Mouse (Mus musculus) forebrain, embryonic 11.5 days (tissue): Measurements from ENCODE around the gene Col4a3. TPM values are rescaled to one million over a fixed set of nuclear protein-coding genes. Genes with fewer than 3 reads are reported as not detected.
A peak's percentile ranks its signal among the peaks of the same experiment; 100 is the strongest.

Experiments
- ATAC-seq: fragments of 200-750 bp; cut with Nextera tagmentation; replicated peaks from 2 replicates; pipeline ENCODE4 v1.8.0; 2017; ENCODE audit warnings: moderate TSS enrichment; ENCODE audit not compliant: low FRiP score
- DNase-seq: peaks from one replicate; pipeline ENCODE4 v3.0.0-alpha.2; 2017; ENCODE audit warnings: low spot score
- H3K27ac ChIP-seq: fragments of 300-500 bp; sonication (generic); 2 replicates; pipeline ENCODE4 v1.5.1; 2014; ENCODE audit warnings: low read depth, low read length
- H3K27me3 ChIP-seq: fragments of 300-500 bp; sonication (generic); 2 replicates; pipeline ENCODE4 v1.6.1; 2014; ENCODE audit warnings: mild to moderate bottlenecking, low read length, mixed read lengths; ENCODE audit not compliant: control insufficient read depth, insufficient read depth
- H3K36me3 ChIP-seq: fragments of 300-500 bp; sonication (generic); 2 replicates; pipeline ENCODE4 v1.6.1; 2014; ENCODE audit warnings: mild to moderate bottlenecking, low read length, moderate library complexity, mixed read lengths; ENCODE audit not compliant: control insufficient read depth, insufficient read depth
- H3K4me1 ChIP-seq: fragments of 300-500 bp; sonication (generic); replicated peaks from 2 replicates; pipeline ENCODE4 v1.6.1; 2014; ENCODE audit warnings: low read length, mixed read lengths; ENCODE audit not compliant: control insufficient read depth, insufficient read depth
- H3K4me2 ChIP-seq: fragments of 300-500 bp; sonication (generic); 2 replicates; pipeline ENCODE4 v1.6.1; 2014; ENCODE audit warnings: low read depth, mild to moderate bottlenecking, low read length, moderate library complexity, mixed read lengths; ENCODE audit not compliant: severe bottlenecking
- H3K4me3 ChIP-seq: fragments of 300-500 bp; sonication (generic); 2 replicates; pipeline ENCODE4 v1.5.1; 2014; ENCODE audit warnings: low read depth, low read length
- H3K9ac ChIP-seq: fragments of 300-500 bp; sonication (generic); 2 replicates; pipeline ENCODE4 v1.6.1; 2014; ENCODE audit warnings: low read length
- H3K9me3 ChIP-seq: fragments of 300-500 bp; sonication (generic); 2 replicates; pipeline ENCODE4 v1.6.1; 2016; ENCODE audit warnings: low read length, mixed read lengths; ENCODE audit not compliant: control insufficient read depth
- WGBS: fragments of 180-500 bp; shearing (Covaris S2); extraction: QIAGEN DNeasy Blood & Tissue Kit; methylation state at CpG from one replicate; pipeline ENCODE4 v1.1.7; 2014; 5-methylcytosine and 5-hydroxymethylcytosine counted together
- polyA plus RNA-seq: library from polyadenylated mRNA; unstranded; fragments of >200 nt; fragmentation: Nextera tagmentation; extraction: Ambion mirVana; gene quantifications from 2 replicates; pipeline ENCODE4 v1.2.1, GENCODE M21; 2014

Col4a3 gene
- polyA plus RNA-seq, 1 experiment from 2014 or later: 0.08 TPM

- Histone ChIP-seq H3K9ac (no peak overlapping the region), H3K9me3 (no peaks in the 10 kb centered on the region), H3K27me3 (no peaks in the 10 kb centered on the region), H3K4me3 (no peak overlapping the region), H3K4me1 (0 out of 2 replicates have a peak, but pooled peaks cover under 1% of the 10 kb centered on the region), H3K4me2 (no peak overlapping the region), H3K36me3 (no peaks in the 10 kb centered on the region), H3K27ac (no peak overlapping the region)
- ATAC-seq (no peak), DNase-seq (no peak)
- WGBS: 86% methylated on average over 4 of the region's 4 CpGs
Observed at GRCm38 (mm10) chr1:82636321-82636720, 49.6 kb downstream of the Col4a3 start.

- DNase-seq (no peak), ATAC-seq (no peak)
- Histone ChIP-seq H3K9me3 (no peaks in the 10 kb centered on the region), H3K27me3 (no peaks in the 10 kb centered on the region), H3K4me2 (no peak overlapping the region), H3K36me3 (no peaks in the 10 kb centered on the region), H3K9ac (no peak overlapping the region), H3K4me3 (no peak overlapping the region), H3K27ac (no peak overlapping the region), H3K4me1 (0 out of 2 replicates have a peak, but pooled peaks cover 2% of the 10 kb centered on the region)
- WGBS: 96% methylated on average over 7 of the region's 7 CpGs
Observed at GRCm38 (mm10) chr1:82637414-82637813, 50.7 kb downstream of the Col4a3 start.

GRCm38 (mm10) chr1:82638428-82638827 is 51.7 kb downstream of the Col4a3 start:
- H3K27ac ChIP-seq: no peak overlapping the region
- WGBS: 89% methylated on average over 2 of the region's 2 CpGs
- 0 out of 2 replicates have a peak, but pooled peaks cover 2% of the 10 kb centered on the region for H3K4me1 ChIP-seq

GRCm38 (mm10) chr1:82641316-82641987 is 54.7 kb downstream of the Col4a3 start:
- Histone ChIP-seq H3K27me3 (no peaks in the 10 kb centered on the region), H3K9me3 (no peaks in the 10 kb centered on the region), H3K36me3 (no peaks in the 10 kb centered on the region), H3K4me3 (peak overlapping the region; percentile 16; the same call in 1 of the 2 replicates), H3K4me2 (peak overlapping the region; percentile 38; the same call in 1 of the 2 replicates), H3K27ac (no peak overlapping the region), H3K9ac (peak overlapping the region; percentile 20; the same call in 1 of the 2 replicates), H3K4me1 (0 out of 2 replicates have a peak, but pooled peaks cover 2% of the 10 kb centered on the region)
- DNase-seq: peak; percentile 88
- WGBS: 40% methylated on average over 18 of the region's 18 CpGs
- no peak for ATAC-seq

More at GRCm38 (mm10) chr1:82638428-82638827, 51.7 kb downstream of the Col4a3 start:
- Histone ChIP-seq H3K27me3 (no peaks in the 10 kb centered on the region), H3K36me3 (no peaks in the 10 kb centered on the region), H3K4me3 (no peak overlapping the region), H3K4me2 (no peak overlapping the region), H3K9me3 (no peaks in the 10 kb centered on the region), H3K9ac (no peak overlapping the region)
- ATAC-seq (no peak), DNase-seq (no peak)

GRCm38 (mm10) chr1:82647989-82648388 is 61.3 kb downstream of the Col4a3 start:
- no peak for DNase-seq
- Histone ChIP-seq H3K36me3 (no peaks in the 10 kb centered on the region), H3K9me3 (no peaks in the 10 kb centered on the region), H3K27ac (no peak overlapping the region), H3K27me3 (no peaks in the 10 kb centered on the region), H3K4me2 (no peak overlapping the region), H3K4me1 (no peaks in the 10 kb centered on the region), H3K4me3 (no peak overlapping the region), H3K9ac (no peak overlapping the region)
- no peak for ATAC-seq
- 62% methylated on average over 10 of the region's 10 CpGs for WGBS

- ATAC-seq: no peak; the same call in 1 of the 2 replicates
- H3K27ac ChIP-seq: no peak overlapping the region
Observed at GRCm38 (mm10) chr1:82650868-82651267, 64.1 kb downstream of the Col4a3 start.

GRCm38 (mm10) chr1:82654046-82654445 is 67.3 kb downstream of the Col4a3 start:
- no peak overlapping the region for H3K4me3 ChIP-seq
- WGBS: 44% methylated on average over 7 of the region's 7 CpGs
- H3K27ac ChIP-seq: no peak overlapping the region
- no peaks in the 10 kb centered on the region for H3K4me1 ChIP-seq
- H3K4me2 ChIP-seq: no peak overlapping the region
- H3K9me3 ChIP-seq: no peaks in the 10 kb centered on the region
- DNase-seq (no peak), ATAC-seq (no peak)
- no peak overlapping the region for H3K9ac ChIP-seq
- no peaks in the 10 kb centered on the region for H3K36me3 ChIP-seq
- H3K27me3 ChIP-seq: no peaks in the 10 kb centered on the region

More at GRCm38 (mm10) chr1:82650868-82651267, 64.1 kb downstream of the Col4a3 start:
- Histone ChIP-seq H3K9me3 (no peaks in the 10 kb centered on the region), H3K4me3 (no peak overlapping the region), H3K36me3 (no peaks in the 10 kb centered on the region), H3K4me1 (no peaks in the 10 kb centered on the region), H3K4me2 (no peak overlapping the region), H3K9ac (no peak overlapping the region), H3K27me3 (no peaks in the 10 kb centered on the region)
- 66% methylated on average over 4 of the region's 4 CpGs for WGBS
- DNase-seq: no peak

GRCm38 (mm10) chr1:82656452-82656851 is 69.7 kb downstream of the Col4a3 start:
- no peaks in the 10 kb centered on the region for H3K36me3 ChIP-seq
- no peaks in the 10 kb centered on the region for H3K27me3 ChIP-seq
- H3K27ac ChIP-seq: no peak overlapping the region
- DNase-seq (no peak), ATAC-seq (no peak)
- H3K4me3 ChIP-seq: no peak overlapping the region
- H3K9me3 ChIP-seq: no peaks in the 10 kb centered on the region
- WGBS: 74% methylated on average over 3 of the region's 3 CpGs
- H3K4me2 ChIP-seq: no peak overlapping the region
- no peaks in the 10 kb centered on the region for H3K4me1 ChIP-seq
- no peak overlapping the region for H3K9ac ChIP-seq

- ATAC-seq (no peak), DNase-seq (no peak)
- Histone ChIP-seq H3K9ac (no peak overlapping the region), H3K27ac (no peak overlapping the region), H3K4me1 (no peaks in the 10 kb centered on the region), H3K4me2 (no peak overlapping the region), H3K36me3 (no peaks in the 10 kb centered on the region), H3K27me3 (no peaks in the 10 kb centered on the region), H3K4me3 (no peak overlapping the region), H3K9me3 (no peaks in the 10 kb centered on the region)
- WGBS: 86% methylated on average over 2 of the region's 2 CpGs
Observed at GRCm38 (mm10) chr1:82662269-82662668, 75.5 kb downstream of the Col4a3 start.
